Mouse (Mus musculus): ENCODE measurements around the gene Aif1l. TPM values are rescaled to one million over a fixed set of nuclear protein-coding genes. Genes with fewer than 3 reads are reported as not detected.
"Not testable (repeated sequence)": the region's sequence is repeated elsewhere in the genome, so short reads cannot be mapped to it uniquely, and the experiment has no call there.

The Aif1l gene
- polyA plus RNA-seq (2015; fragmentation: Nextera tagmentation; extraction: Ambion mirVana), result 27.0 and 28.3 TPM in 2 replicates

GRCm38 (mm10) chr2:31950058-31950871 lies at the start of gene Aif1l:
Aif1l (plus strand) TSS chr2:31950139.
- Histone ChIP-seq H3K4me3 (ENCODE audit: low read depth, low read length) (peak within 1 kb of the TSS; percentile 80), H3K27me3 (ENCODE audit: control insufficient read depth, insufficient read depth, low read depth, low read length) (no peaks in the 10 kb centered on the region; the same call in 1 of the 2 replicates), H3K4me2 (ENCODE audit: low read length) (peak within 1 kb of the TSS; percentile 95), H3K36me3 (ENCODE audit: control insufficient read depth, insufficient read depth, low read length) (no peaks in the 10 kb centered on the region), H3K9me3 (replicated peaks; ENCODE audit: control insufficient read depth, low read length, poor library complexity, severe bottlenecking) (no peaks in the 10 kb centered on the region), H3K27ac (ENCODE audit: low read length) (no peak within 1 kb of the TSS), H3K9ac (ENCODE audit: low read depth, low read length) (peak within 1 kb of the TSS; percentile 73), H3K4me1 (ENCODE audit: control insufficient read depth, insufficient read depth, low read length) (peaks cover 21% of the 10 kb centered on the region)
- under 1% methylated on average over 66 of the region's 66 CpGs for WGBS
- ATAC-seq, result peak; percentile 70

GRCm38 (mm10) chr2:31900932-31901331 lies 49.0 kb upstream of the Aif1l start:
- no peak overlapping the region for H3K4me2 ChIP-seq (ENCODE audit: low read length)
- no peak for ATAC-seq
- no peak overlapping the region for H3K4me3 ChIP-seq (ENCODE audit: low read depth, low read length)
- H3K4me1 ChIP-seq (ENCODE audit: control insufficient read depth, insufficient read depth, low read length), result peaks cover 7% of the 10 kb centered on the region
- no peak overlapping the region for H3K9ac ChIP-seq (ENCODE audit: low read depth, low read length)
- H3K36me3 ChIP-seq (ENCODE audit: control insufficient read depth, insufficient read depth, low read length), result no peaks in the 10 kb centered on the region
- 72% methylated on average over 4 of the region's 4 CpGs for WGBS
- no peak overlapping the region for H3K27ac ChIP-seq (ENCODE audit: low read length)
- H3K9me3 ChIP-seq (replicated peaks; ENCODE audit: control insufficient read depth, low read length, poor library complexity, severe bottlenecking), result no peaks in the 10 kb centered on the region
- H3K27me3 ChIP-seq (ENCODE audit: control insufficient read depth, insufficient read depth, low read depth, low read length), result no peaks in the 10 kb centered on the region

- Histone ChIP-seq H3K9me3 (replicated peaks; ENCODE audit: control insufficient read depth, low read length, poor library complexity, severe bottlenecking) (no peaks in the 10 kb centered on the region), H3K9ac (ENCODE audit: low read depth, low read length) (no peak overlapping the region), H3K27ac (ENCODE audit: low read length) (no peak overlapping the region), H3K4me2 (ENCODE audit: low read length) (no peak overlapping the region), H3K4me3 (ENCODE audit: low read depth, low read length) (no peak overlapping the region), H3K27me3 (ENCODE audit: control insufficient read depth, insufficient read depth, low read depth, low read length) (no peaks in the 10 kb centered on the region), H3K4me1 (ENCODE audit: control insufficient read depth, insufficient read depth, low read length) (peaks cover 7% of the 10 kb centered on the region), H3K36me3 (ENCODE audit: control insufficient read depth, insufficient read depth, low read length) (no peaks in the 10 kb centered on the region)
- 76% methylated on average over 4 of the region's 4 CpGs for WGBS
- no peak for ATAC-seq
Observed at GRCm38 (mm10) chr2:31901659-31902362, 48.1 kb upstream of the Aif1l start.

GRCm38 (mm10) chr2:31904089-31904488 lies 45.9 kb upstream of the Aif1l start:
- H3K36me3 ChIP-seq (ENCODE audit: control insufficient read depth, insufficient read depth, low read length), result no peaks in the 10 kb centered on the region
- peaks cover 7% of the 10 kb centered on the region for H3K4me1 ChIP-seq (ENCODE audit: control insufficient read depth, insufficient read depth, low read length)
- H3K9ac ChIP-seq (ENCODE audit: low read depth, low read length), result no peak overlapping the region
- no peak for ATAC-seq
- H3K9me3 ChIP-seq (replicated peaks; ENCODE audit: control insufficient read depth, low read length, poor library complexity, severe bottlenecking), result no peaks in the 10 kb centered on the region
- no peaks in the 10 kb centered on the region for H3K27me3 ChIP-seq (ENCODE audit: control insufficient read depth, insufficient read depth, low read depth, low read length)
- WGBS, result 14% methylated on average over 6 of the region's 6 CpGs
- H3K4me2 ChIP-seq (ENCODE audit: low read length), result no peak overlapping the region
- no peak overlapping the region for H3K27ac ChIP-seq (ENCODE audit: low read length)
- no peak overlapping the region for H3K4me3 ChIP-seq (ENCODE audit: low read depth, low read length)

GRCm38 (mm10) chr2:31904622-31905021 lies 45.3 kb upstream of the Aif1l start:
- WGBS, result 9% methylated on average over 8 of the region's 8 CpGs
- ATAC-seq, result no peak
- Histone ChIP-seq H3K4me3 (ENCODE audit: low read depth, low read length) (no peak overlapping the region), H3K27ac (ENCODE audit: low read length) (no peak overlapping the region), H3K9me3 (replicated peaks; ENCODE audit: control insufficient read depth, low read length, poor library complexity, severe bottlenecking) (no peaks in the 10 kb centered on the region), H3K36me3 (ENCODE audit: control insufficient read depth, insufficient read depth, low read length) (no peaks in the 10 kb centered on the region), H3K4me2 (ENCODE audit: low read length) (no peak overlapping the region), H3K4me1 (ENCODE audit: control insufficient read depth, insufficient read depth, low read length) (peaks cover 4% of the 10 kb centered on the region), H3K27me3 (ENCODE audit: control insufficient read depth, insufficient read depth, low read depth, low read length) (no peaks in the 10 kb centered on the region), H3K9ac (ENCODE audit: low read depth, low read length) (no peak overlapping the region)

GRCm38 (mm10) chr2:31905682-31906081 lies 44.3 kb upstream of the Aif1l start:
- no peak for ATAC-seq
- no peaks in the 10 kb centered on the region for H3K36me3 ChIP-seq (ENCODE audit: control insufficient read depth, insufficient read depth, low read length)
- H3K27me3 ChIP-seq (ENCODE audit: control insufficient read depth, insufficient read depth, low read depth, low read length), result no peaks in the 10 kb centered on the region
- H3K9me3 ChIP-seq (replicated peaks; ENCODE audit: control insufficient read depth, low read length, poor library complexity, severe bottlenecking), result no peaks in the 10 kb centered on the region
- no peak overlapping the region for H3K4me2 ChIP-seq (ENCODE audit: low read length)
- no peak overlapping the region for H3K4me3 ChIP-seq (ENCODE audit: low read depth, low read length)
- H3K27ac ChIP-seq (ENCODE audit: low read length), result no peak overlapping the region
- H3K4me1 ChIP-seq (ENCODE audit: control insufficient read depth, insufficient read depth, low read length), result no peaks in the 10 kb centered on the region; the same call in 1 of the 2 replicates
- H3K9ac ChIP-seq (ENCODE audit: low read depth, low read length), result no peak overlapping the region
- 47% methylated on average over 9 of the region's 9 CpGs for WGBS

GRCm38 (mm10) chr2:31906407-31906806 lies 43.5 kb upstream of the Aif1l start:
- ATAC-seq, result no peak

GRCm38 (mm10) chr2:31912575-31912974 lies 37.4 kb upstream of the Aif1l start:
- Histone ChIP-seq H3K4me3 (ENCODE audit: low read depth, low read length) (no peak overlapping the region), H3K4me2 (ENCODE audit: low read length) (no peak overlapping the region), H3K36me3 (ENCODE audit: control insufficient read depth, insufficient read depth, low read length) (no peaks in the 10 kb centered on the region), H3K27ac (ENCODE audit: low read length) (no peak overlapping the region), H3K4me1 (ENCODE audit: control insufficient read depth, insufficient read depth, low read length) (no peaks in the 10 kb centered on the region), H3K27me3 (ENCODE audit: control insufficient read depth, insufficient read depth, low read depth, low read length) (no peaks in the 10 kb centered on the region), H3K9ac (ENCODE audit: low read depth, low read length) (no peak overlapping the region), H3K9me3 (replicated peaks; ENCODE audit: control insufficient read depth, low read length, poor library complexity, severe bottlenecking) (no peaks in the 10 kb centered on the region)
- 72% methylated on average over 4 of the region's 4 CpGs for WGBS
- no peak for ATAC-seq

More at GRCm38 (mm10) chr2:31906407-31906806, 43.5 kb upstream of the Aif1l start:
- Histone ChIP-seq H3K9ac (ENCODE audit: low read depth, low read length) (no peak overlapping the region), H3K4me2 (ENCODE audit: low read length) (no peak overlapping the region), H3K27me3 (ENCODE audit: control insufficient read depth, insufficient read depth, low read depth, low read length) (no peaks in the 10 kb centered on the region), H3K36me3 (ENCODE audit: control insufficient read depth, insufficient read depth, low read length) (no peaks in the 10 kb centered on the region), H3K27ac (ENCODE audit: low read length) (no peak overlapping the region), H3K4me1 (ENCODE audit: control insufficient read depth, insufficient read depth, low read length) (no peaks in the 10 kb centered on the region; the same call in 1 of the 2 replicates), H3K9me3 (replicated peaks; ENCODE audit: control insufficient read depth, low read length, poor library complexity, severe bottlenecking) (no peaks in the 10 kb centered on the region), H3K4me3 (ENCODE audit: low read depth, low read length) (no peak overlapping the region)
- WGBS, result 81% methylated on average over 9 of the region's 9 CpGs

GRCm38 (mm10) chr2:31914213-31914612 lies 35.7 kb upstream of the Aif1l start:
- not testable (repeated sequence) for H3K9ac ChIP-seq (ENCODE audit: low read depth, low read length); ATAC-seq; H3K27me3 ChIP-seq (ENCODE audit: control insufficient read depth, insufficient read depth, low read depth, low read length); H3K4me2 ChIP-seq (ENCODE audit: low read length); H3K9me3 ChIP-seq (replicated peaks; ENCODE audit: control insufficient read depth, low read length, poor library complexity, severe bottlenecking); H3K4me3 ChIP-seq (ENCODE audit: low read depth, low read length); H3K27ac ChIP-seq (ENCODE audit: low read length); H3K36me3 ChIP-seq (ENCODE audit: control insufficient read depth, insufficient read depth, low read length); H3K4me1 ChIP-seq (ENCODE audit: control insufficient read depth, insufficient read depth, low read length)
